Mouse (Mus musculus) yolk sac, embryonic 10.5 days (tissue): ENCODE measurements around the gene Nmur1.

Source experiments
- DNase-seq: peaks from one replicate; pipeline ENCODE4 v3.0.0-alpha.2; 2017; ENCODE audit warnings: low spot score

The Nmur1 gene

GRCm38 (mm10) chr1:86440887-86441723 lies 15.1 kb upstream of the Nmur1 start:
- DNase-seq, result peak; percentile 79

DNA sequence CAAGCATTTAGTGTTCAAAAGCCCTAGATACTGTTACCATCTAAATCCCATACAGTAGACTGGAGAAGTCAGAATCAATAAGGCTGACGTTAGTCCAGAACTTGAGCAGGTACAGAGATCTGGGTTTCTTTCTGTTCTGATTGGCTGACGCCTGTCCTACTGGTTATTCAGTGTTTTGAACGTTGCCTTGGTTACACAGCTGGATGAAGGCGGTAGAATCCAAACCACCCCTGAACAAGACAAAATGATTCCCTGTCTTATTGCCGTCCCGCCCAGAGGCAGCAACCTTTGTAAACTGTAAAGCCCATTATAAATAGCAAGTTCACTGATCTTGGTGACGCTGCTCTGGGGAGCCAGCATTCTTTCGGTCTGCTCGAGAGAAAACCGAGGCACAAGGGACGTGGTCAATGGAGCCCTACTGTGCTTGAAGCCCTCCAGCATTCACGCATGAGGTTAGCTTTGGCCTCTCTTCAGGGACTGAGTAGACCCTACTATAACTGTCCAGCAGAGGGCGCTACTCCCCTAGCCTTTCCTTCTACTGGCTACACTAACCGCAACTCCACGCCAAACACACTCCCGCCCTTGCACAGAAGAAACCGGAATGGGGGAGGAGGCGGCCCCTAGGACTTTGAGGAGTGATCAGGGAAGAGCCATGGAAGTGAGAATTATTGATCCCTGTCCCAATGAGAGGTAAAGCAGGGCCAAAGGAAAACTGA lies 14.3 kb upstream of the Nmur1 start:
- DNase-seq, result peak; percentile 91

DNA sequence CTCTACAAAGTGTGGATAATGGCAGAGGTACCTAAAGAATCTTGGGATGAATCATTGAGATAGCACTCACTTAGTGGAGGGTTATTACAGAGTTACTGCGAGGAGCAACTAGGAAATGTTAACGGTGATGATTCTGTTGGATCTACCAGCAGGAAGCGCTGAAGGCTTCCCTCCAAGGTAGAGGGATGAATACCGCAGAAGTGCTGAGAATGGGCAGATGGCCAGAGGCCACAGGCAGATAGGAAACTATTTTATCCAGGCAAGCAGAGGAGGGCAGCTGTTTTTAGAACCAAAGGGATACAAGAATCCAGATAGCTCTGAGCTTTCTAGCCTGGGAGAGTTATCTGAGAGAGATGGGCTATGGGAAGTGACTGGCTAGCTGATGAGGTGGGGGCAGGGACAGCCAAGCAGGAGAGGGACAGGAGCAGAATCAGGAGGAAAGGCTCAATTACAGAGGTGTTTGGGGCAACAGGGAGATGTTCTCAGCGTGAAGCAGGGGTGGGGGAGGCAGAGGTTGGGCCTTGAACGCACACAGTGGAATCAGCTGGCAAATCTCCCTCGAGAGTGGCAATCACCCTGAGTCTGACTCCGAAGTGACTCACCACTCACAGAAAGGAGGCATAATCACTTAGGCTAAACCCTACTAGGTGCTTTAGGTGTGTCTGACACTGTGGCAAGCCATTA lies 13.6 kb upstream of the Nmur1 start:
- DNase-seq, result no peak

DNA sequence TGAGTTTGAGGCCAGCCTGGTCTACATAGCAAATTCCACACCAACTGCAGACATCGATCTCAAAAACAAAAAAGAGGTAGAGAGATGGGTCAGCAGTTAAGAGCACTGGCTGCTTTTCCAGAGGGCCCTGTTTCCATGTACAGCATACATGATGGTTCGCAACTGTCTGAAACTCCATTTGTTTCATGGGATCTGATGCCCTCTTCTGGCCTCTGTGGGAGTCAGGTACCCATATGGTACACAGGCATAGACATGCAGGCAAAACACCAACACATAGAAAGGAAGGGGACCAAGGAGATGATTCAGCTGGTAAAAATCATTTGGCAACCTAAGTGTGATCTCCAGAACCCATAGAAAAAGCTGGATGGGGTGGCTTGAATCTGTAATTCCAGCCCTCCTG lies 12.5 kb upstream of the Nmur1 start:
- no peak for DNase-seq

GRCm38 (mm10) chr1:86438014-86438319 lies 11.9 kb upstream of the Nmur1 start:
- DNase-seq, result no peak

DNA sequence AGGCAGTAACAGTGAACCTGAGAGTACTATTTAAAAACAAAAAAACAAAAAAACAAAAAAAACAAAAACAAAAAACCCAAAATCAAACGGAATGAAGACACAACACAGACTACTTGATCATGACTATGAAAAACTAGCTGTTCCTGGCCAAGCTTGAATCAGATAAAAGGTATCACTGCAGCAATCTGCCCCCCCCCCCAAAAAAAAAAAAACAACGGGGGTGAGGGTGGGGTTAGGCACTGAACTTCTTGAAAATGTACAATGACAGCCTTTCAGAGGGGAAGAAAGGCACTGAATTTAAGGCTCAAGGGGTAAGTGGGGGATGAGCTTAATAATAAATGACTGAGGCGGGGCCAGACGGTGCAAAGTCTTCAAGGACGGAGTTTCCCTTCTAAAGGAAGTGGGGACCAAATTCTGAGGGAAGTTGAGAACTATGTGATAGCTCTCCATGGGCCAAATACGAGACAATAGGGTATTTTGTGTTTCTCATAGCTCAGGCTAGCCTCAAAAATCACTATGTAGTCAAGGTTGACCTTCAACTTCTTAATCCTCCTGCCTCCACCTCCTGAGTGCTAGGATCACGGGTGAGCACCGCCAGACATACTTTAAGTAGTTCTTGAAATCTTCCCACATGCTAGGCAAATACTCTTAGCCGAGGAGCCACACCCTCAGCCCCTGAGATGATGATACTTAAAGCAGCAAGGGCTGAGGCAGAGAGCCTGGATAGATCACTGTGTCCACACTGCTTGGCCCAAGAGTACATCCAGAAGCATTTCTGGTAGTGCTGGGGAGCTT lies 11.4 kb upstream of the Nmur1 start:
- DNase-seq, result peak; percentile 33

DNA sequence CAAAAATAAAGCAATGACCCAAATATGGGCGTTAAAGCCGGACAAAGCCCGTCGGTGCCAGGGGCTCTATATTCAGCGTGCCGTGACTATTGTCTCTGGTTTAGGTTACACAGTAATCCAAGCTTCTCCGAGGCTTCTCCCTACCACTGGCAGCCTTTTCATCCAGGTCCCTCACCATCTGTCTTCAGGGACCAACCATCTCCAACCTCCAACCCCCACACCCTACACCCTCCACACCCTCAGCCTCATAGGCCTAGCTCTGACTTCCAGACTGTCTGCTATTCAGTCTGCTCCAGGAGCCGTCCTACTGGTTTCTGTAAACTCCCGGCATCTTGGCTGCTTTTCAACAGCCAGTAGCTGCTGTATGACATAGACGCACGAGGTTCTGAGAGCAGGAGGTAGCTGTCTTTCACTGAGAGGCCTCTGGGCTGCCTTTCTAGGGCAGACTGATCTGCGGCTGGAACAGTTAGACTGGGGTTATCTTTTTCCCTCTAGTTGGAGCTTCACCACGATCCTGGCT lies 9.3 kb upstream of the Nmur1 start:
- no peak for DNase-seq

DNA sequence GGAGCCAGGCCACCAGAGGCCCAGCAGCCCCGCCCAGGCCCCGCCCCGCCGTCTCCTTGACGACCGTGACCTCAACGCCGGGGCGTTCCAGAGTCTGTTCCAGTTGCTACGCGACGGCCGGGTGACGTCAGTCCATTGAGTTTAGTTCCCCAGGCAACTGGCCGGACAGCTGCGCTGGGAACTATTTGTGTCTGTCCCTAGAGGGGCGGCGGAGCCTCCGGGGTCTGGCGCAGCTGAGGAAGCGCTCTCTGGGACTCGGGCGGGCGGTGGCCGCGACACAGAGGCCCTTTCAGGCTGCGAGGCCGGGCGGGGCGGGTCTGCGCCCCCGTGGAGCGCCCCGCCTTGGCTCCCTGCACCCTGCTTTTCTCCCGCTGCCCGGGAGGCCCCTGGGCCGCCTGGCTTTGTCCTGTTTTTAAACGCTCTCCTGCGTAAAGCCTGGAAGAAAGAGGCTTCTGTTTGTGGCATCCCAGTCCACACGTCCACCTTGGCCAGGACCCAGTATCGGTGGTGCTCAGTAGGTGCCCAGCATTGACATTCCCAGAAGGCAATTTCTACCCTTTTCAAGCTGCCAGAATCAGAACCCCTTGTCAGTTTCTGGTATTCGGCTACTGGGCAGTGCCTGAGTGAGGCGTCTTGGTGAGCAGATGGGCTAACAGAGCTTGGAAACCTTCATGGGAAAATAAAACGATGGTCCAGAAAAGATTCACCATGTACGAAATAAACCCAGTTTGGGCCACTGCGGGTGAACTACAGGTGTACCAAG lies 8.6 kb upstream of the Nmur1 start:
- DNase-seq, result peak; percentile 98

GRCm38 (mm10) chr1:86434001-86434400 lies 8.0 kb upstream of the Nmur1 start:
- no peak for DNase-seq

DNA sequence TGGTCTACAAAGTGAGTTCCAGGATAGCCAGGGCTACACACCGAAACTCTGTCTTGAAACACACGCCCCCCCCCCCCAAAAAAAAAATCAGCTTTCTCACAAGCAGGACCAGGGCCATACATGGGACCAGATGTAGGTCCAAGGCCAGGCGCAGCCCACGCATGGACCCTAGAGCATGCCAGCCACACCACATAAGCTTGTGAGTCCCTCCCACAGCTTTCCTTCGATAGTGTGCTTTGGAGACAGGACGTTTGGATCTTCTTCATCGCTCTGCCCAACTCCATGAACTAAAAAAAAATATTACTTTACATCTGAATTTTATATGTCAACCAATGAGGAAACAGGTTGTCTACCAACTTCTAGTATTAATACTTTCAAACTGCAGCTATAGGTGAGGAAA lies 7.3 kb upstream of the Nmur1 start:
- no peak for DNase-seq

GRCm38 (mm10) chr1:86432778-86433177 lies 6.8 kb upstream of the Nmur1 start:
- DNase-seq, result no peak

GRCm38 (mm10) chr1:86430056-86430455 lies 4.0 kb upstream of the Nmur1 start:
- DNase-seq, result peak; percentile 55

DNA sequence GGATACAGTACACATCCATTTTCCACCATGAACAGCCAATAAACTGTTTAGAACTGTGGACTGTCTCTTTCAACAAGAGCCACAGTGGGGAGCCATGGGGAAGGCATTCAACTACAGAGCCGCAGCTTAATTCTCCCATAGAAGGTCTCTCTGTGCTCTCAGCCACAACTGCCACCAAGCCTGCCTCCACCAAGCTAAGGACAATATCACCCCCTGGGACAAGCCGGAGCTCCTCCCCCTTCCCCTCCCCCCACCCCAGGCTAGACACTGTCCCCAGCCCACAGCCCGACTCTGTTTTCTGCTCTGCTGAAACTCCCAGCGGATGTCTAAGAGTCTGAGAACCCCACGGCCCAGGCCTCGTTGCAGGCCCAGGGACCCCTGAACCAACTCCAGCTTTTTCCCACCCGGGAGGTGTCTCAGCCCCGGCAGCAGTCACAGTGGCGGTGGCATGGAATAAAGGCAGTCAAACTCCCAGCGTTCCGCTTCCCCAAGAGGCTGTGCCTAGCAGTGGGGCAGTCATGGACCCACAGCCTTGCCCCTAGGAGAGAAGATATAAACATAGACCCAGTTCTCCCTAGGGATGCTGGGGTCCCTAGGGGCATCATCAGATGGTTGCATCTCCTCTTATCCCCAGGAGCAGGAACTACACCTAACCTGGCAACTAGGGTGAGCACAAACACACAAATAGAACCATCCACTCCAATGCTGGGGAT lies 1.0 kb downstream of the Nmur1 start:
- DNase-seq, result no peak

GRCm38 (mm10) chr1:86424336-86424735 lies 1.7 kb downstream of the Nmur1 start:
- DNase-seq, result no peak

DNA sequence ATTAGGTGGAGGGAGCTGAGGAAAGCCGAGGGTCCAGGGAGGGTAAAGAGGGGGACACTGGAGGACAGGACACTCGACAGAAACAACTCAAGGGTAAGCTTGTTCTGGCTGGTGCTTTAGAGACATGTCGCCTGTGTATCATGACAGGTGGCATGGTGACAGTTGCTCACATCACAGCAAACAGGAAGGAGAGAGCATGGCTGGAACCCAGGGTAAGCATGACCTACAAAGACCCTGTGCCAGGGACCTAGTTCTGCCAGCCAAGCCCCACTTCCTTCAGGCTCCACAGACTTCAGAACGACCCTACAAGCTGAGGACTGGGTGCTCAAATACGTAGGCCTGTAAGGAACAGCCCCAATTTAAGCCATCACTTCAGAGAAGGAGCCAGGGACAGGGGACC lies 2.1 kb downstream of the Nmur1 start:
- DNase-seq, result no peak

- DNase-seq, result no peak
Observed at GRCm38 (mm10) chr1:86421007-86421406, 5.0 kb downstream of the Nmur1 start.

DNA sequence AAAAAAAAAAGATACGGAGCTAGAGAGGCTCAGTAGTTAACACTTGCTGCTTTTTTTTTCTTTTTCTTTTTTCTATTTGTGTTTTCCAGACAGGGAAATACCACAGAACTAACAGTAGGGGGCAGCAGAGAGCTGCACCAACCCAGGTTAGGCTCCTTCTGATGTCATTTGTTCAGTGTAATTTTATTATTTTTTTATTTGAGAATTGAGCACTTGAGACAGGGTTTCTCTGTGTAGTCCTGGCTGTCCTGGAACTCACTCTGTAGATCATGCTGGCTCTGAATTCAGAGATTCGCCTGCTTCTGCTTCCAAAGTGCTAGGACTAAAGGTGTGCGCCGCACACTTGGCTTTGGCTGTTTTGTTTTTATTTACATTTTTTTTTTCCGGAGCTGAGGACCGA lies 9.7 kb downstream of the Nmur1 start:
- no peak for DNase-seq

GRCm38 (mm10) chr1:86415612-86416184 lies 10.3 kb downstream of the Nmur1 start:
- DNase-seq, result no peak

- no peak for DNase-seq
Observed at GRCm38 (mm10) chr1:86415144-86415543, 10.9 kb downstream of the Nmur1 start.

DNA sequence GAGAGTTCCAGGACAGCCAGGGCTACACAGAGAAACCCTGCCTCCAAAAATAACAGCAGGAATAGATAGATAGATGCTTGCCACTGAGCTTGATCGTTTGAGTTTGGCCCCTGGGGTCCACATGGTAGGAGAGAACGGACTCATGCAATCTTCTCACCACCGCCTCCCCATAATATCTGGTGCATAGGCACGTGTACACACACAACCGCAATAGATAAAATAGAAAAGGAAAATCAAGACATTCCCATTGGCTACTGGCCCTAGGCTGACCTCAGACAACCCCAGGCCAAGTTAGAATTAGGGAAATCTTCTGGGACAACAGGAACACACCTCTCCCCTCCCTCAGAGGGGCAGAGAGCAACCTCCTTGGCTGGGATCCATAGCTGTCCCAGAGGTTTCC lies 11.3 kb downstream of the Nmur1 start:
- no peak for DNase-seq
